Mouse (Mus musculus) kidney, postnatal 0 days (tissue): ENCODE measurements at regions not wholly inside any gene's neighbourhood (a gene's known extent, or its start where the extent isn't known, plus 50 kb on each side); places are given as distances from the start of the nearest gene placed in this dataset.

Source experiments
- ATAC-seq: fragments of 200-750 bp; cut with Nextera tagmentation; replicated peaks from 2 replicates; pipeline ENCODE4 v1.8.0; 2017; ENCODE audit warnings: low read depth, moderate number of reproducible peaks, moderate TSS enrichment, moderate library complexity; ENCODE audit not compliant: low FRiP score
- DNase-seq: peaks from one replicate; pipeline ENCODE4 v3.0.0-alpha.2; 2016; ENCODE audit warnings: low spot score
- H3K27ac ChIP-seq: fragments of 300-500 bp; sonication (generic); 2 replicates; pipeline ENCODE4 v1.5.1; 2014; ENCODE audit warnings: mild to moderate bottlenecking
- H3K27me3 ChIP-seq: fragments of 300-500 bp; sonication (generic); 2 replicates; pipeline ENCODE4 v1.6.1; 2014; ENCODE audit warnings: low read length, mixed read lengths; ENCODE audit not compliant: insufficient read depth
- H3K36me3 ChIP-seq: fragments of 300-500 bp; sonication (generic); 2 replicates; pipeline ENCODE4 v1.6.1; 2014; ENCODE audit warnings: low read length, mixed read lengths; ENCODE audit not compliant: insufficient read depth
- H3K4me1 ChIP-seq: fragments of 300-500 bp; sonication (generic); replicated peaks from 2 replicates; pipeline ENCODE4 v1.6.1; 2014; ENCODE audit warnings: antibody characterized with exemption, low read length, mixed read lengths; ENCODE audit not compliant: insufficient read depth
- H3K4me2 ChIP-seq: fragments of 300-500 bp; sonication (generic); 2 replicates; pipeline ENCODE4 v1.6.1; 2014; ENCODE audit warnings: mild to moderate bottlenecking, low read length, moderate library complexity, mixed read lengths
- H3K4me3 ChIP-seq: fragments of 300-500 bp; sonication (generic); replicated peaks from 2 replicates; pipeline ENCODE4 v1.5.1; 2014; ENCODE audit warnings: low read depth, low read length
- H3K9ac ChIP-seq: fragments of 300-500 bp; sonication (generic); 2 replicates; pipeline ENCODE4 v1.6.1; 2014; ENCODE audit warnings: low read depth, low read length
- H3K9me3 ChIP-seq: fragments of 300-500 bp; sonication (generic); replicated peaks from 2 replicates; pipeline ENCODE4 v1.6.1; 2016; ENCODE audit warnings: low read length, inconsistent platforms, mixed read lengths
- CTCF ChIP-seq: IDR thresholded peaks from 2 replicates; pipeline ENCODE4 v1.5.1; 2016; ENCODE audit warnings: antibody characterized with exemption, low read depth, mild to moderate bottlenecking, moderate library complexity
- WGBS: fragments of 180-500 bp; shearing (Covaris S2); extraction: QIAGEN DNeasy Blood & Tissue Kit; methylation state at CpG from one replicate; pipeline ENCODE4 v1.1.7; 2014; 5-methylcytosine and 5-hydroxymethylcytosine counted together

DNA sequence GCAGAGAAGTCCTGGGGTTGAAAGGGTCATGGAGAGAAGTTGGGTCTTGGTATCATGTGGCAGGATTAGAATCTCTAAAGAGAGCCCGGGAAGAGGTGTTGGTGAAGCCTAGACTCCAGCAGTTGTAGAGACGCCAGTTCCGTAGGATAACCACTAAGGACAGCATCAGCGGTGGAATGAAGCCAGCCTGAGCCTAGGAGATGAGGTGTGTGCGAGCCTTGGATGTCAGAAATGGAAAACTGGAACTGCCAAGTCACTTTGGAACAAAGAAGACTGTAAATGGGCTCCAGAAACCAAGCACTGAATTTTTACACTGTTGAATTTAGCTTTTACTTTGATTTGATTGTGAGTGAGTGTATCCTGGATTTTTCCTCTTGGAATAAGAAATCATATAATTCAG is 92.3 kb upstream of the Alg10b start:
- no peak for TF ChIP-seq CTCF
- Histone ChIP-seq H3K4me2 (no peak overlapping the region), H3K9ac (no peak overlapping the region), H3K4me3 (no peak overlapping the region), H3K27me3 (no peaks in the 10 kb centered on the region), H3K27ac (no peak overlapping the region), H3K4me1 (no peaks in the 10 kb centered on the region), H3K9me3 (no peaks in the 10 kb centered on the region), H3K36me3 (no peaks in the 10 kb centered on the region)
- WGBS = 90% methylated on average over 5 of the region's 5 CpGs
- ATAC-seq (no peak), DNase-seq (no peak)

DNA sequence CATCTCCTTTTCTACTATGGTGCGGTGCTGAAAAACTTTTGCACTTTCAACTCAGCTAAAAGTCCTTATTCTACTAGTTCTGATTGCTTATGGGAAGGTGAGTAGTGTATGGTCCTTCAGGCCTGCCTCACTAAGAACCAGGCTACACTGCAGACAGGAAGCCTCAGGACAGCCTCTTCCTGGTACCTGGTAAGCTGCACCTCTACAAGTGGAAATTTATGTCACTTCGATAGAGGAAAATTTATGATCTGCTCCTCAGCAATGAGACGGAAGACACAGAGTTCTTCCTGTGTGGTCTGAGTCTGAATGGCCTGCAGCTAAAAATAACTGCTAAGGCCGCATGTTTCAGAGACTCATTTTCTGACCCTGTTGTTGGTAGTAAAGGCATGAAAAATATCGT is 83.1 kb upstream of the Alg10b start:
- Histone ChIP-seq H3K27me3 (no peaks in the 10 kb centered on the region), H3K36me3 (no peaks in the 10 kb centered on the region), H3K9ac (no peak overlapping the region), H3K9me3 (no peaks in the 10 kb centered on the region), H3K4me1 (no peaks in the 10 kb centered on the region; the same call in 1 of the 2 replicates), H3K27ac (no peak overlapping the region), H3K4me2 (no peak overlapping the region), H3K4me3 (no peak overlapping the region)
- ATAC-seq (no peak), DNase-seq (peak; percentile 5)
- TF ChIP-seq CTCF = no peak
- WGBS = 42% methylated on average over 5 of the region's 5 CpGs

DNA sequence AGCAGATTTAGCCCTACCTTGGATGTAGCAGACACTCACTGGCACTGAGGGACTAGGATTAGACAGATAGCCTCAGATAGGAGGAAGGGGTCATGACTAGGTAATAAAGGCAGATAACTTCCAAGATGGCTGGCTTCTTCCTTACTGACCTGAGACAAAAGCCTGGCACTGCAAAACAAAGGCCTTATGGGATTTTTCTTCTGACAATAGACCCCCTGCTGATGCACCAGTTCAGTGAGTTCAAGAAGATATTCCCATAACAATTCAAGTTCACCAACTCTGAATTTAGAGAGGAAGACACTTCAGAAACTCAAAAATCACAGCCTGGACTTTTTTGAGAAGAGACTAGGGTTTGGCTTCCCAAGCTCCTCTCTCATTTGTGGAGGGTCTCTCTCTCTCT is 75.4 kb upstream of the Alg10b start:
- Histone ChIP-seq H3K9me3 (no peaks in the 10 kb centered on the region), H3K27me3 (no peaks in the 10 kb centered on the region), H3K4me1 (no peaks in the 10 kb centered on the region), H3K27ac (no peak overlapping the region), H3K36me3 (no peaks in the 10 kb centered on the region), H3K4me3 (no peak overlapping the region), H3K4me2 (no peak overlapping the region), H3K9ac (no peak overlapping the region)
- TF ChIP-seq CTCF = no peak
- ATAC-seq (no peak), DNase-seq (no peak)

DNA sequence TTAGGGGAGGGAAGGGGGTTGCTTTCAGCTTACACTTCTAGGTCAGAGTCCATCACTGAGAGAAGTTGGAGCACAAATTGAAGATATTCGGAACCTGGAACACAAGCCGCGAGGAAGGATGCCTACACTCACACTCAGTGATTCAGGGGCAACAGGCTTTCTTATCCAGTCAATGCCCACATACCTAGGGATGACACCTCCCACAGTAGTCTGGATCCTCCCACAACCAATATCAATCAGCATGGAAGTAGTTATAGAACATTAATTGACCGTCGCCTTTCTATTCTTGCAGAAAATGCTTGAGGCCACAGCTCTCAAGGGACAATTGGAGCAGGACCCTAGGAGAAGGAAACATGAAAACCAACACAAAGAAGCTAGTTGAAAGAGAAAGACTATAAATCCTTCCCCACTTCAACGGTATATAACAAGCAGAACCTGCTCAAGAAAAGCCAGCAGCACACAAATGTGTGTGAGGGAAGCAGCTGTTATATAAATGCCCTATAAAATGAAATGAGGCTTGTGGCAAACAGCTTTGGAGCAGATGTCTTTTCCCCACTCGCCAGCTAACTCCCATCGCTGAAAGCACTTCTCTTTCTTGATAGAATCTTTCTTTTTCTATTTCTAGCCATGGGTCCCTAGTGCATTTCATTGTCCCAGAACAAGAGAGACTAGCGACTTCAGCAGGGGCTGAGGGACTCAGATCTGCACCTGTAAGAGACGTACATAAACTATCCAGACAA is 70.1 kb upstream of the Alg10b start:
- no peak overlapping the region for H3K4me3 ChIP-seq
- H3K9ac ChIP-seq = no peak overlapping the region
- no peak overlapping the region for H3K4me2 ChIP-seq
- no peak for ATAC-seq
- no peaks in the 10 kb centered on the region for H3K36me3 ChIP-seq
- 79% methylated on average over 10 of the region's 10 CpGs for WGBS
- DNase-seq = no peak
- no peaks in the 10 kb centered on the region for H3K4me1 ChIP-seq
- no peaks in the 10 kb centered on the region for H3K27me3 ChIP-seq
- no peak overlapping the region for H3K27ac ChIP-seq
- no peaks in the 10 kb centered on the region for H3K9me3 ChIP-seq
- TF ChIP-seq CTCF = no peak
